Mouse (Mus musculus) layer of hippocampus, adult 2 months (tissue): ENCODE measurements around the gene Scnn1b. TPM values are rescaled to one million over a fixed set of nuclear protein-coding genes. Genes with fewer than 3 reads are reported as not detected.

Experiments
- DNase-seq, 2 experiments: peaks; one replicate each; pipeline ENCODE4 v3.0.0; 2022; ENCODE audit warnings: low spot score in 2 of 2
- H3K27ac ChIP-seq: fragments of 200-600 bp; 2 replicates; pipeline ENCODE4 v1.8.1; 2022
- H3K4me3 ChIP-seq: fragments of 200-600 bp; 2 replicates; pipeline ENCODE4 v1.8.1; 2022; ENCODE audit warnings: mild to moderate bottlenecking
- CTCF ChIP-seq: fragments of 200-600 bp; conservative IDR thresholded peaks from 2 replicates; pipeline ENCODE4 v1.8.1; 2022; ENCODE audit warnings: antibody characterized with exemption, mild to moderate bottlenecking, moderate library complexity
- total RNA-seq, 2 experiments: library from RNA; stranded (reverse); gene quantifications; 2 replicates each; pipeline ENCODE4 v1.2.3; 2021

The Scnn1b gene
- total RNA-seq, 2 experiments from 2014 or later: not detected

DNA sequence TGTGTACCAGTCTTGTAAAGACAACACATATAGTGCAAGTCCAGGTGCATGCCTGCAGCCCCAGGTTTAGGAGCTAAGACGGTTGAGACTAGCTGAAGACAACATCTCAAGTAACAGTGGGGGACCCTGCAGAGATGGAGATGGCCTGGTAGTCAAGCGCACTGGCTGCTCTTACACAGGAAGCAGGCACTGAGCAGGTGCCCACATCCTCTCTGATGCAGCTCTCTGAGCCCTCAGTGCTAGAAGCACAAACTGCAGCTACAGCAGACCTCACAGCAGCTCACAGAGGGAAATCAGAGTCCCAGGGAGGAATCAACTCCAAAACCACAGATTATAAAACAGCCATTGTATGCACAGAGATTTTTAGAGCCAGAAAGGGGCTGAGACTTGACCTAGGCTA, 69.5 kb downstream of the Scnn1b start:
- no peak for DNase-seq
- no peak overlapping the region for H3K4me3 ChIP-seq
- no peak overlapping the region for H3K27ac ChIP-seq
- no peak for TF ChIP-seq CTCF

DNA sequence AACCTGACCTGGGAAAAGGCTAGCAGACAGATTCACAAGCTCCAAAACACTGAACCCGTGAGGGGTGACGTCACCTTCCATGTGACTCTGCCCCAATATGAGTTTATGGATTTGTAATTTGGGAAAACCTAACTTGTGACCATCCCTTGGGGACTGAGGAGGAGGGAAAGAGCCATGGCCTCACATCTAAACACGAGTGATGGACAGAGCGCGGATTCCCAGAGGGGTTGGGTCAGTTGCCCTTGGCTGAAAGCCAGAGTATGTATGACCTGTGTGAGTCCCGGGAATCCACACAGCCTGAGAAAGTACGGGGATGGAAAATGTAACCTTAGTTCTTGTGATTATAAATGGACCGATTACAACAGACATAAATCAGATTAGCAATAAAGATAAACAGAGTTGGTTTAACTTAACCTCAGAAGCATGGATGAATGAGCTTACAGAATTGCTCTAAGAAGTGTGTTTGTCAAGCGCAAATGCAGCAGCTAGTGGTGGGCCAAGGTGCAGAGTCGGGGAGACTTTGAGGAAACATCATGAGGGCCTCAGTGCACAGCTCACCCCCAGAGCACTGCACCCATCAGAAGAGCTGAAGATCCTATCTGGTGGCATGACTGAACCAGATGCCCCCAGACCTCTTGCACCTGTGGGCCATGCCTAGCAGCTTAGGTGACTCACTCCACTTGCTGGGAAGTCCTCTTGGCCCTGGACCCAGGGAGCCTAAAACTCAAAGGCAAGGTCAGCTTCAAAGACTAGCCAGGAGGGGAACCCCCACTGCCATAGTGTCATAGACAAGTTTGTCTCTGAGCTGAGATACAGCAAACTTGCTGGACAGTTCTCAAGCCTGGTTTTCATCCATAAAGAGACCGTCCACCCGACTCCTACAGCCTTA, 71.3 kb downstream of the Scnn1b start:
- DNase-seq: no peak
- no peak for TF ChIP-seq CTCF
- peak overlapping the region; percentile 10; the same call in 1 of the 2 replicates for H3K27ac ChIP-seq
- H3K4me3 ChIP-seq: no peak overlapping the region

DNA sequence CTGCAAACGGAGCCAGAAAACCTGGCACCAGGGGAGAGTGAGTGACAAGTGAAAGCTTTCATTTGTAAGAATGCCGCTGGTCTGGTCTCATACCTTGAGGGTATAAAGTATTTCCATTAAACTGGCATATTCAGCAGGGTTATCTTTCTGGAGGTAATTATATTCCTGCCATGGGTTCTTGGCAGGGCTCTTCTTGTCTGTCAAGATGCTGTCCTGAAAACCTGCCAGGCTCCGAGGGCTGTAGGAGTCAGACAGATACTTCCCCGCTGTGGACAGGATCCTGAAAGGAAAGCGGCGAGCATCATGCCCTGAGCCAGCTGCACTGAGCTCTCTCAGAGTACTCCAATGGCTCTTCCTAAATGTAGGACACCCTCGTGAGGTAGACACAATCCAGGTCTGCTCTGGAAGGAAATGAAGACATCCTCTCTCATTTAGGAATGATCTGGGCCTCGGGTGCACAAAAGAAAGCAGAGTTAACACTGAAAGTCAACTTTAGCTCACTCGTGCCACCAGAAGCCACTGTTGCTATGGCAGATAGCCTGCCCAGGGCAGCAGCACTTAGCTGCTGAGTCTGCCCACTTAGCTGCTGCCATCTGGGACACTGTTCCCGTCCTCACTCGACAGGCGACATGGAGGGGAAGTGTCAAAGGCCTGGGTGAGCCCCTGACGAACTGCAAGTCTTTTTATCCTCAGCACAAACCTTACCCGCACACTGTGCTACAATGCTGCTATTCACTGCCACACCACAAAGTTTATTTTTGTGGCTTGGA, 72.2 kb downstream of the Scnn1b start:
- no peak overlapping the region for H3K4me3 ChIP-seq
- TF ChIP-seq CTCF: no peak
- peak overlapping the region; percentile 32; the same call in 1 of the 2 replicates for H3K27ac ChIP-seq
- no peak for DNase-seq

DNA sequence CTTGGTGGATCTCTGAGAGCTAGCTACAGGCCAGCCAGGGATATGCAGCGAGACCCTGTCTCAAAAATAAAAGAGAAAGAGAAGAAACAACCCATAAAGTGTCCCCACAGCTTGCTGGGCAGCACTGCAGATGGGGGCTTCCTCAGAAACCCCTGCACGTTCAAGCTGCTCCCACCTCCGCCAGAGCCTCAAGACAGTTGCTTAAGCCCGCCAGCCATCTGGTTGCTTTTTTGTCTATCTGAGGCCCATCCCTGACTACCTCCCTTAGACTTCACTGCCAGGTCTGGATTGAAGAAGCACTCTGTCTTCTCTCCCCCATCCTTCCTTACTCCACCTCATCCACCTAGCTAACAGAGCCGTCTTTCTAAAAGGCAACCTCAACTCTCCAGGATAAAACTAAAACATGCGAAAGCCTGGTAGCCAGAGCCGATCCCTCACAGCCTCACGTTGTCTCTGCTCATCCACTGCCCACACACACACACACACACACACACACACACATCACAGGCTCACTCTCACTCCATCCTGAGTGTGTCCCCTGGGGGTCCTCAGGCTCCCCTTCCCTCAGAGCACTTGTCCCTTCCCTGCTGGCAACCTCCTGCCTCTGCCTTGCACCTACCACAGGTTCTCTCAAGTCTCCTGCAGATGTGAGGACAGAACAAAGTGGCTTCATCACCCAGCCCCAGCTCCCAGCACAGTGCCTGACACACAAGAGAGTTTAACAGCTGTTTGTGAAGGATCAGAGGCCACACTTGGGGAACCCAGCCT, 73.5 kb downstream of the Scnn1b start:
- no peak overlapping the region for H3K27ac ChIP-seq
- no peak for DNase-seq

DNA sequence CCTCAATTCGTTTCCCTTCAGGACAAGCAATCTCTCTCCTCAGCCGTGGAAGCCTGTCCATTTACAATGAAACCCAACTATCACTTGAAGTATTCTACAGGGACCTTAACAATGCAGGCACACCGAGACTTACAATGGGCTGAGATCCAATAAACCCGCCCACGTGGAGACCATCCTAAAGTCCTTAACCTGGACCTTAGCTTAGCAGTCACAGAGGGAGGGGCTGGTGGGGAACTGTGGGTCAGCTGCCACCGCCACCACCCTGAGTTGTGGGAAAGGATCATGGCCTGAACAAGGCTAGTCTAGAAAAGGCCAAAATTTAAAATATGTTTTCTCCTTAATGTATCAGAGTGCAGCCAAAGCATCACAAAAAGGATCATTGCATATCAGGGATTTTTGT, 74.4 kb downstream of the Scnn1b start:
- Histone ChIP-seq H3K4me3 (no peak overlapping the region), H3K27ac (peak overlapping the region; percentile 55; the same call in 1 of the 2 replicates)
- no peak for DNase-seq
- TF ChIP-seq CTCF: no peak

More for the DNA sequence above, 73.5 kb downstream of the Scnn1b start:
- H3K4me3 ChIP-seq: no peak overlapping the region
- no peak for TF ChIP-seq CTCF

DNA sequence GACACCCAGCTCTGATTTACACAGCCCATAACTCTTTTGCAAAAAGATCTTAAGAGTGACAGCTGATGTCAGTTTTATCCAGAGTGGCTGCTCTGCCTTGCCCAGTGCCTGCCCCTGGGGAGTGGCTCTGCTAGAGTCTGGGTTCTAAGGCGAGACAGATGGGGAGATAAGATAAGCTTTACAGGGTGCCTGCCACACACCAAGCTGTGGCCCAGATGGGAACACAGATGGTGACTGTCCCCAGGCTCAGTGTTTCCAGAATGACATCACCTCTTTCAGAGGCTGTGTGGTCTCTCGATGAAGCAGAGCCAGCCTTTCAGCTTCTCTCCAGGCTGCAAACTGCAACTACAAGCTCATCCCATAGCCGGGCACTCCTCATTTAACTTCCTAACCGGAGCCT, 74.9 kb downstream of the Scnn1b start:
- 0 out of 2 replicates have a peak, but pooled peaks have one; percentile 19 for TF ChIP-seq CTCF
- peak; percentile 85 to 89 for DNase-seq
- Histone ChIP-seq H3K27ac (peak overlapping the region; percentile 55; the same call in 1 of the 2 replicates), H3K4me3 (no peak overlapping the region)

DNA sequence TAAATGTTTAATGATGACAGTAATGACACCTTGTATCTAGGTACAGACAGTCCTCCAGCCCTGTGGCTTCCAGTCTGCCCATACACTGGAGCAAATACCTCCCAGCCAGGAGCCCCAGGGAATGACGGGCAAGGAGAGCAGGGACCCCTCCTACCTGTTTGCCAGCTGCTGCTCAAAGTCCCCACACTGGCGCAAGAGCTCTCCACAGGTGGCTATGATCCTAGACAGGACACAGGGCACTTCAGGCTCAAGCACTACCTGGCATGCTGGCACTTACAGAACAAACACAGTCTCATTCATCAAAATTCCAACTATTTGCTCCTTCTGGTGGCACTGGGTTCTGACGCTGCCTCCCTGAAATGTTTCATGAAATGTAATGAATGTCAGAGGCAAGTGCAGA, 76.2 kb downstream of the Scnn1b start:
- H3K27ac ChIP-seq: no peak overlapping the region
- DNase-seq: no peak
- no peak overlapping the region for H3K4me3 ChIP-seq
- TF ChIP-seq CTCF: no peak

DNA sequence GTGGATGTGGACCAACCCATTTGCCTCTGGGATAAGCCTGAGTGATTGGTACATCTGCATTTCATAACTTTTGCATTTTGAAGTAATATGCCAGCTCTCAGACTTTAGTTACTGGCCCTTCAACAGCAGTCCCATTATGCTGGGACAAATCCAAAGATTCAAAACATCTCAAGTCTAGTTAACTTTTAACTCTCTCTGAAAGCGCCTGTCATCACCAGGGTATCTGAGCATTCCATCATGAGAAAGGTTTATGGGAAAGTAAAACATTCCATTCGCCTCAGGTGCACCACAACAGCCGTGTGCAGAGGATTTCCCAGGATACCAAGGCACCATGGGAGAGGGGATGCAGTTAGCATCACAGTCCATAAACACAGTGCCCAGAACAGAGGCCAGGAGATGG, 76.8 kb downstream of the Scnn1b start:
- no peak overlapping the region for H3K27ac ChIP-seq
- no peak for TF ChIP-seq CTCF

DNA sequence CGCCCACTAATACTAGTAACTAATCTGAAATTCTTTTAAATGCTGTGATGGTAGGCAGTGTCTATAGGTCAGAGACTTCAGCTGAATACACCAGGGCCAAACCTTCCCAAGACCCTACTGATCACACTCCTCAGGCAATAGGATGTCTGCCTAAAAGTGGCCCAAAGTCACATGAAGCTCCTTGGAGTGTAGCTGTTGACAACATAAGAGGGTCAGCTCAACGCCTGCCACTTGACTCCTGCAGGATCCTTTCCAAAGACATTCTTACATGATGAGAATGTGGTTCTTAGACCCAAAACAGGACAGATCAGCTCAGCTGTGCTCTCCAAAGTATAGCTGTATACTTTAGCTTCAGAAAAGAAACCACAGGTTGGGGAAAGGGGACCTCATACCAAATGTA, 77.5 kb downstream of the Scnn1b start:
- no peak for DNase-seq
- TF ChIP-seq CTCF: no peak
- Histone ChIP-seq H3K27ac (no peak overlapping the region), H3K4me3 (no peak overlapping the region)

More for the DNA sequence above, 76.8 kb downstream of the Scnn1b start:
- DNase-seq: no peak
- no peak overlapping the region for H3K4me3 ChIP-seq

DNA sequence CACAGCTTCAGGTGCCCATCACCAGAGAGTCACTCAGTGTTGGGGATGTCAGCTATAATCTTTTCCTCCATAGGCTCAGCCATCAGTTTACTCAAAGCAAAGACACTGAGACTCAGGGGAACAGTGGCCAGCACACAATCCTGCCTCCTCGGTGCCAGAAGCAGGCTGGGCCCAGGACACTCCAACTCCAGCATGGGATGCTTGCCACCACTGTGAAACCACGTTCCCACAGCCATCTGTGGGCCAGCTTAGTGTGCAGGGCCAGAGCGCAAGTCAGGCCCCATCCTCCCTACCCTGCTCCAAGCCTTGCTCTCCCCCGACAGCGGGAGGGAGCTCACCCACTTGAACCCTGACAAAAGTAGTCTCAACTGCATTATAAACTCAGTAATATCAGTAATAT, 81.4 kb downstream of the Scnn1b start:
- Histone ChIP-seq H3K4me3 (no peak overlapping the region), H3K27ac (no peak overlapping the region)
- TF ChIP-seq CTCF: no peak
- DNase-seq: no peak

DNA sequence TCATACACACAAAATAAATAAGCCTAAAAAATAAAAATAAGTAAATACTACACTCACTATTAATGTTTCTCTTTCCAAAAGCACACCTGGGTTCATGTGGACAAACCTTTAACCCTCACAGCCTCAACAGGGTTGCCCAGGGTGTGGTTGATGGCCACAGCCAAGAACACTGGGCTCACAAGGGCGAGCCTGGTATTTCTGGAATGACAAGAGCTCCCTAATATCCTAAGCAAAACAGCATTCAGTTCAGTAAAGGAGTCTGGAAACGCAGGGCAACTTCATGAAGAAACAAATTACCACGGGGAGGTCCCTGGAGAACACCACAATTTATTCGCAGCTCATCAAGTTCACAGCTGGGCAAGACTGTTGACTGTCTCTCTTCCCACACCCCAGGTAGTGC, 82.7 kb downstream of the Scnn1b start:
- H3K4me3 ChIP-seq: no peak overlapping the region
- H3K27ac ChIP-seq: no peak overlapping the region
- no peak for TF ChIP-seq CTCF
- DNase-seq: no peak

DNA sequence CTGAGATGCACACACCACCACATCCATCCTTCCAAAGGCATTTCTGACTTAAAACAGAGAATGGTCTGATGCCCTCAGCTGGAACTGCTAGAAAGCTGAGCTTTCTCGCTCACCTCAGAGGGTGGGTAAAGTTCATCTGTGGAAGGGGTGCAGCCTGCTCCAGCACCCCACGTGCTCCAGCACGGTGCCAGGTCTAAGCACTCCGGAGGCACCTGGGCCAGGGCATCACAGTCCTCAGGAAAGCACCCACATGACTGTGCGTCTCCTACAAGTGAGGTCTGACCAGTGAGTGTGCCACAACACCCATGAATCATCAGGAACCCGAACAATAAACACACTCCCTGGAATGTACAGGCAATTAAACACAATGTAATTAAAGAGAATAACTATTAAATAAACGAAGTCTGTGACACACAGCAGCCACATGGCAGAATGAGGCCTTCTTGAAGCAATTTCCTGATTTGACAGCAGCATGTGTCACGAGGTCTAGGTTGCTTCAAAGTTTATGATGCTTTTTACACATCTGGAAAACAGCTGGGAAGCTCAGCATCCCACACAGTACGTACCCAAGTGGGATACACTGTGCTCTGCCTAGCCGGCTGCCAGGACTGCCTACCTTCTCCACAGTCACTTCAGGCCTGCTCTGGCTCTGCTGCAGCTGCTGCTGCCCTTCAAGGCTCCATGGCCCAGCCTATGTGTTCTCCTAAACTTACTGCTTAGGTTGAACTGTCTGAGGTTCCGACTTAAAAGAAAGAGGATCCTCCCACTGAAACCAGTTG, 90.2 kb downstream of the Scnn1b start:
- no peak for TF ChIP-seq CTCF
- DNase-seq: no peak
- Histone ChIP-seq H3K27ac (no peak overlapping the region), H3K4me3 (no peak overlapping the region)
